Mouse (Mus musculus) lung, postnatal 10 days (tissue): ENCODE measurements around the gene Eml2.
"Not testable (repeated sequence)": the region's sequence is repeated elsewhere in the genome, so short reads cannot be mapped to it uniquely, and the experiment has no call there.

Experiments used
- DNase-seq: peaks from one replicate; pipeline ENCODE4 v3.0.0; 2021

Gene Eml2

DNA sequence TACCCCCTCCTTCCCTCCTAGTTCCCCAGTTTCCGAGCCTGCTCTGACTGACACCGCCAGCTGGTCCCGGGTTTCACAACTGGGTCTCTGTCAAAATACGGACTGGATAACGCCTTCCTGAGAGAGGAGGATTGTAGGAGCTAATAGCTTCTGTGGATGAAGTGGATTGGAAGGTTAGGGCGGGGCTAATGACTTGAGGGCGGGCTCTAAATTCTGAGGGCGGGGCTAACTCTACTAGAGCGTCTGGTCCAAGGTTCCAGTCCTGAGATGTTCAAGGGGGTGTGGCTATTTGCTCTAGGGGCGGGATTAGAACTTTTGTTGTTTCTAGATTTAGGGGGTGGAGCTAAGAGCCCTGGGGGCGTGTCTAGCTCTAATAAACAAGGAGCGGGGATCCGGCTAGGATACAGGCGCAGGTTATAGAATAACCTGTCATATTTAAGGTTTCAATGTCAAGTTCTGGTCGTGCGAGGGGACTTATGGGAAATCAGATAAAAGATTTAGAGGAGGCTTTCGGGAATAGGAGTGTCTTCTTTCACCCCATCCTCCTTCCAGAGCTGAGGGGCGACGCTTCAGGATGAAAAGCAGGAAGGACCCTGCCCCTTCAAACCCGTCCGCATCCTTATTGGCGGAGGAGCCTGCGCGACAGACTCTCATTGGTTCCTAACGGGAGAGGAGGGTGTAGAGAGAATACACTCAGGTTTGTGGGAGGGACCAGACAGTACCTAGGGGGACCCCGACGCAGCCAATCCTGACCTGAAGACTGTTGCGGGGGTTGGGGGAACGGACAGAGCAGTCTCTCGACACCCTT, at the start of gene Eml2:
Eml2 (plus strand) TSS at position 714 of the 808 bp plus-strand sequence.
- DNase-seq = peak; percentile 72

DNA sequence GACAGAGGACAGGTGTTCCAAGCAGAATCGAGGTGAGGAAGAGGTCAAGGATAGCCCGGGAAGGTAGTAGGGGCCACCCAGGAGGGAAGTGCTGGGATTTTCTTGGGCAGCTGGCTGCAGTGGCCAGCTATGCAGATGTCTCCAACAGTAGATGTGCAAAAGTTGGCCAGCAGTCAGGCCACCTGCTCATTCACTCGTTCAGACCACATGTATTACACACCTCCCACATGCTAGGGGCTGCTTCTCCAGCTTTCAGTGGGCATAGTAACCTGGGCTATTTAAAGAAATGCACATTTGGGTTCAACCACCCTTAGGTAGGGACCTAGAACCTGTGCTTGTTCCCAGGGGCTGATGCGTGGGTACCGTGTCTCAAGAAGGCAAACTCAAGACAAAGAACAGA, 48.5 kb upstream of the Eml2 start:
- DNase-seq = no peak

DNA sequence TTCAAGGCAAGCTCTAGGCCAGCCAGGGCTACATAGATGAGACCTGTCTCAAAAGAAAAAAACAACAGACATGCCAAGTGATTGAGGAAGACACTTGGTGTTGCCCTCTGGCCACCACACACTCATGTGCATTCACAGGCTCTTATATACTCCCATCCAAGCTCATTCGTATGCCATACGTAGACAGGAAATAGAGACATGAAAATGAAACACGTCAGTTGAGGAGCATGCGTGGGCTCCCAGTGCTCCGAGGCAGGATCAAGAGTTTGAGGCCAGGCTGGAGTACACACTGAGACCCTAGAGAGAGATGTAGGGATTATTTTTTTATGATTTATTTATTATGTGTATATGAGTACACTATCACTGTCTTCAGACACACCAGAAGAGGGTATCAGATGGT, 46.8 kb upstream of the Eml2 start:
- DNase-seq = no peak

DNA sequence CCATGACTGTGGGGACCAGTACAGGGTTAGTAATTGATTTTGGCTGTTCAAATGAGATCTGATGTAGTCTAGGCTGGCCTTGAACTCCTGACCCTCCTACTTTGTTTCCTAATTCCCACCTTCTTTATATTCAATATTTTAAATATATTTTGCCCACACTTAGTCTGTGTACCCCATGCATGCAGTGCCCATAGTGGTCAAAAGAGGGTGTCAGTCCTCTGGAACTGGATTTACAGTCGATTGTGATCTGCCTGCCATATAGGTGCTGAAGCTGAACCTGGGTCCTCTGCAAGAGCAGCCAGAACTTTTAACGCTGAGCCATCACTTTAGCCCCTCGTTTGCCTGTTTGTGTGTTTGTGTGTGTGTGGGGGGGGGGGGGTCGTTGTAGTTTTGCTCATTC, 45.6 kb upstream of the Eml2 start:
- DNase-seq = peak; percentile 38

DNA sequence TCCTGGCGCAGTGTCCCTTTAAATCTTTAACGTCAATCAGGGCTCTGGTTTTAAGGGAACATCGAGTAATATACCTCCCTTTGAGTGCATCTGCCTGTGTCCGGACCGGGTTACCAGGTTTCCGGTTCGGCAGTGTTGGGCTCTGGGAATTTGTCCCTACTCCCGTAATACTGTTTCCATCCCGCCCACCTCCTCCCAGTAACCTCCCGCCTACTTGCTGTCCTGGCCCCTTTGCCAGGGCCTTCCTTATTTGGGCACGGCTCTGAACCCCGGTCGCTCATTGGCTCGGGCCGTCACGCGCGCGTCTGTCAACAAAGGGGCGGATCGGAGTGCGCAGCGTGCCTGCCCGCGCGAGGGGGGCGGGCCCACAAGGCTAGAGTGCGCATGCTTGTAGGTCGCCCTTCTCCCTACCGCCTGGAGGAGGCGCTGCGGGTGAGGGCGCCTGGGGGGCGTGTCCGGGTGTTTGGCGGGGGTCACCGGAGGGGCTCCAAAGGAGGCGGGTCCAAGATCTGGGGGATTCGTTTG, 44.8 kb upstream of the Eml2 start:
- DNase-seq = peak; percentile 99

DNA sequence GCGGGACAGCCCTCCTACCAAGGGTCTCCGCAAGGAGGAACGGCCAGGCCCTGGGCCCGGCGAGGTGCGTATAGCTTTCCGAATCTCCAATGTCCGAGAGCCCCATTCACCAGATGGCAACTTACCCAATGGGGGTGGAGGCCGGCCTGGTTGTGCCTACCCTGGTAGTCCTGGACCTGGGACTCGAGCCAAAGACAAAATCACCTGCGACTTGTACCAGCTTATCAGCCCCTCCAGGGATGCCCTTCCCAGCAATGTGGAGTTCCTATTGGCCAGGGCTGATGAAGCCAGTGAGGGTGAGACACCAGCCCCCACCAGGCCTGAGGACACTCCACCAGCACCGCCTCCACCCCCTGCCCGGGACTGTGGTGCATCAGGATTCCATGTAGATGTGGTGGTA, 40.1 kb upstream of the Eml2 start:
- DNase-seq = no peak

DNA sequence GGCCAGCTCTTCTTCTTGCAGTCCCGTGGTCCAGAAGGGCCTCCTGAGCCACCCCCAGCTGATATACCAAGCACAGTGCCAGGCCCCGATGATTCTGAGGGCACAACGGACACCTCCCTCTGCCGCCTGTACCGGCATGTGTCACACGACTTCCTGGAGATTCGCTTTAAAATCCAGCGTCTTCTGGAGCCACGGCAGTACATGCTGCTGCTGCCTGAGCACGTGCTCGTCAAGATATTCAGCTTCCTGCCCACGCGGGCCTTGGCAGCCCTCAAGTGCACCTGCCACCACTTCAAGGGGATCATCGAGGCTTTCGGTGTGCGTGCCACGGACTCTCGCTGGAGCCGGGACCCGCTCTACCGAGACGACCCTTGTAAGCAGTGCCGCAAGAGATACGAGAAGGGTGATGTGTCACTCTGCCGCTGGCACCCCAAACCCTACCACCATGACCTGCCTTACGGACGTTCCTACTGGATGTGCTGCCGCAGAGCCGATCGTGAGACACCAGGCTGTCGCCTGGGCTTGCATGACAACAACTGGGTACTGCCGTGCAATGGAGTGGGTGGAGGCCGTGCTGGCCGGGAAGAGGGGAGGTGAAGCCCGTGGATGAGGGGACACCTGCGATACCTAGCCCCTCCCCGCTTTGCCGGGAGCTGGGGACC, 39.4 kb upstream of the Eml2 start:
- no peak for DNase-seq

DNA sequence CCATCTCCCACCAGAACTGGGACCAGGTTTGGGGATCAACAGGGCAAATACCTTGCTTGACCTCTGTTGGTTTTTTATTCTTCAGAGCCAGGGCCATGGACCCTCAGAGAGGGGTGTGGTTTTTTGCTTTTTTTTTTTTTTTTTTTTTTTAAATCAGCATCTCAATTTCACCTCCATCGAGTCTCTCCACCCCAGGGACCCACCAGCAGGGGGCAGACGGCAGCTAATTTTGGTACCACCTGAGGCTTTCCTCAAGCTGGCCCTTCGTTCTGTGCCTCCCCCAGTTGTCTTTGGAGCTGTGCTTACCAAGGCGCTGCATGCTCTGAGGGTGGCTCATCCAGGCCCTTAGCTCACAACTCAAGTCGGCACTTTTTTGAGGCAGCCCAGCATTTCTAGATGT, 38.8 kb upstream of the Eml2 start:
- DNase-seq = peak; percentile 77

DNA sequence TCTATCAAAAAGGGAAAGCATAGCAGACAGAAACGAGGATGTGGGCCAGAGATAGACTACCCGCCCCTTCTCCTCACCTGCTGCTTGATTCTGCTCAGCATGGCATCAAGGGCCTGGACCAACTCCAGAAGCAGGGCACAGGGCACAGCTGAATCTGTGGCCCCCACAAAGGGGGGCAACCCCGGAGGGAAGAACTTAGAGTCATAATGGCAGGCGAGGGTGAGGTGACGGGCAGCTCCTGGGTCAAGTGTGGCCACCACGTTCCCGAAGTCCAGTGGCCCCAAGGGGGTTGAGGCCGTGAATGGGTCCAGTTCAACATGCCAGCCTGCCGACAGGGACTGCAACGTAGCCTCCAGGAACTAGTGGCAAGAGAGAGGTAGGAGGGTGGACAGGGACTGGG, 29.4 kb upstream of the Eml2 start:
- no peak for DNase-seq

DNA sequence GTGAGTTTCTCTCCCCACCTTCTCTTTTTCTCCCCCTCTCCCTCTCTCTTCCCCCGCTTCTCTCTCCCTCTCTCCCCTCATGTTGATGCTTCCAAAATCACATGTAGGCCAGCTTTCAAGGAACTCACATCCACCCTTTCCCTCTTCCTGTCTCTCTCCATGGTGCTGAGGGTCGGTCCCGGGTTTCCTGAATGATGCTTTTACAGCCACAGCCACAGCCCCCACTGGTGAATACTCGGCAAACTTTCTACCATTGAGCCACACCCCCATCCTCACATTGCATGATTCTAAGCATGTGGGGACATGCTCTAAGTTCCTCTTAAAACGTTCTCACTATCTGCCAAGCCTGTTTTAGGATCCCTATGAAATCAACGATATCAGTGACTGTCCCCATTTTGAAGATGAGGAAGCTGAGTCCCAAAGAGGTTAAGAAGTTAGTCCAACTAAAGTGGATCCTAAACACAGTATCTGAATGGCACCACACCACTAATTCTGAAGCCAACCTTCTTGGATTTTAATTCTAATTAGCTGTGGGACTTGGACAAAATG, 28.6 kb upstream of the Eml2 start:
- no peak for DNase-seq

DNA sequence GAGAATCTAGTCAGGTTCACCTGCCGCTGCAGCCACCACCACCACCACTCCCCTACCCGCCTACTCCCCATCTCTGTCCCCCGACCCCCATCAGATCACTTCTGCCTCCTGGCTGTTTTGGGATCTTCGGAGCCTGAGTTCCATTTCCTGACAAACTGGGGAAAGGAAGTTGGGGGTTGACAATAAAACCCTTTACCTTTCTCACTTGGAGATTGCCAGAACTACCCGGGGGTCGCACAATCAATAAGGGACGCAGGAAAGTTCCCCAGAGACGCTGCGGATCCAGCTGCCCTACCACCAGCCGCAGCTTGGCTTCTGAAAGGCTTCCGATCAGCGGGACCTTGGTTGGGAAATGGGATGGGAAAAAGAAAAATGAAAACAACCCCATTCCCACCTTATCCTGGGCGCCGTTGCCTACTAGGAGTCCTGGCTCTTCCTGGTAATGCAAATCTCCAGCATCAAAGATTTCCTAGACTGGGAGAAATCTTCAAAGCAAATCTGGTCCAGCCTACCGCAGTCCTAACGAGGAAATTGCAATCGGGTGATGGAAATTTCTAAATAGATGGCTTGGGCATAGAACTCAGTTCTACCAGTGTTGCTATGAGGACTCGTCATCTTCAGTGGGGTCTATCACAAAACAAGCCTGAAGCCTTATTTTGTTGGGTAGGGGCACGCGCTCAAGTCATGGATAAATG, 27.9 kb upstream of the Eml2 start:
- no peak for DNase-seq

DNA sequence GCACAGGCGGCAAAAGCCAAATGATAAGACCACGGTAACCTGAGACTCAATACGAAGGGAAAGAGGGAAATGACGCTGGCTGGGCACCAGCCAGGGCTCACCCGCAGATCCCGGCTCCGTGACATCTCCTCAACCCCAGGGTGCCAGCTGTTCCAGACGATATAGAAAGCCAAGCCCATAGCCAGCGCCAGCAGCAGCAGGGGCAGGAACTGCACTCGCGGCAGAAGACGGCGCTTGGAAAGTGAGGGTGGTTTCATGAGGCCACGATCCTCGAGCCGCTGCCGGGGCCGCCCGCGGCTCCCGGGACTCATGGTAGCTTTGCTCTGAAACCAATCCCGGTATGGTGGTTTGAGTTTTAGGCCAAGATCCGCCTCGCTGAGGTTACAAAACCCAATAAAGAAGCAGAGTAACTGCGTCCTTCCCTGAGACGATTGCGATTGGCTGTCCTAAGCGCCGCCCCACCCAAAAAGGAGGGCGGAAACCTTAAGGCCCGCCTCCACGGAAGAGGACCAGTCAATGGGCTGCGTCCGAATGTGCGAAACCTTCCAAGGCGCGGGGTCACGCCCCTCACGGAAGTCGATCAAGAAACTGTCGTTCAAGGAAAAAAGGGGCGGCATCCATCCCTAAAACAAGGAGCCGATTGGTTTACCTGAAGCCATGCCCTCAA, 27.2 kb upstream of the Eml2 start, which contains the start of gene Qpctl:
Qpctl (minus strand) TSS at position 417 of the 667 bp plus-strand sequence.
- peak; percentile 100 for DNase-seq

DNA sequence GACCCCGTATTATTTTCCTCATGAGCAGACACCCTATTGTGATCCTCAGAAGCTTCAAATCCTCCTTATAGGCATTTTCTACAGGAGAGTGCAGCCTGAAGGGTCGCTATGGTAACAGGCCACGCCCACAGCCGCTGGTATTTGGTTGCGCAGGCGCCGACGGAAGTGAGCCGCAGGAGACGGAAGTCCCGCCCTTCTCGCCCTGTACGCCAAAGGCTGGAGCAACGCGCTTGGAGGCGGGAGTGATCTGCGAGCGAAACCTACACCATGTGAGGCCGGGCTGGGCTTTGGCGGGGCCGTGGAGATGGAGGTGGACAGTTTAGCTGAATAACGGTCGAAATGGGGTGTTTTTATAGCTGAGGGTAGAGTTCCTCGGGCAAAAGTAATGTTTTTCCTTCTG, 26.6 kb upstream of the Eml2 start, which contains the start of gene Snrpd2:
Snrpd2 (plus strand) TSS at position 97 of the 400 bp plus-strand sequence.
- peak; percentile 98 for DNase-seq

DNA sequence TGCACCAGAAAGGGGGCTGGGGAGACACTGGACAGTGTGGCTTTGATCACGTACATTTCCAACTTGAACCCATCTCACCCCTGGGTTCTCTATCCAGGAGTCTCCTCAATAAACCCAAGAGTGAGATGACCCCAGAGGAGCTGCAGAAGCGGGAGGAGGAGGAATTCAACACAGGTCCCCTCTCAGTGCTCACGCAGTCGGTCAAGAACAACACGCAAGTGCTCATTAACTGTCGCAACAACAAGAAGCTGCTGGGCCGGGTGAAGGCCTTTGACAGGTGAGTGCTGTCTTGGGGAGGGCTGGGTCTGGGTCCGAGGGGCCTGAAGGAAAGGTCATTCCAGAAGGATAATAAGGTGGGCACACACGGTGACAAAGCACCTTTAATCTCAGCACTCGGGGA, 25.1 kb upstream of the Eml2 start:
- not testable (repeated sequence) for DNase-seq

DNA sequence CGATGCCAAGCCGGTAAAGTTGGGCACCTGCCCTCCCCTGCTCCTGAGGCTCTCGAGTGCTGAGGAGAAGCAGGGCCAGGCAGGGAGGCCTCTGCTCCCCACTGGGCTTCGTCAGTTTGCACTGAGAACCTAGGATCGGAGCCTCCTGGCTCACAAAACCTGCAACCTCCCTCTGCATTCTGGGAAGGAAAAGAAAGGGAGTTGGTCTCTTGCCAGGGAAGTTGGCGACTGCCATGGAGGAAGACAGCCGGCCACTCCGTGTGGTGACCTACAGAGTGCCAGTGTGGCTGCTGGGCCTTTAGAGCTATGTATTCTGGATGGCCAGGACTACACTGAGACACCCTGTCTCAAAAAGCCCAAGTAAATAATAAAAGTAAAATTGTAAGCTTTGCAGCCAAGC, 21.4 kb upstream of the Eml2 start:
- no peak for DNase-seq

DNA sequence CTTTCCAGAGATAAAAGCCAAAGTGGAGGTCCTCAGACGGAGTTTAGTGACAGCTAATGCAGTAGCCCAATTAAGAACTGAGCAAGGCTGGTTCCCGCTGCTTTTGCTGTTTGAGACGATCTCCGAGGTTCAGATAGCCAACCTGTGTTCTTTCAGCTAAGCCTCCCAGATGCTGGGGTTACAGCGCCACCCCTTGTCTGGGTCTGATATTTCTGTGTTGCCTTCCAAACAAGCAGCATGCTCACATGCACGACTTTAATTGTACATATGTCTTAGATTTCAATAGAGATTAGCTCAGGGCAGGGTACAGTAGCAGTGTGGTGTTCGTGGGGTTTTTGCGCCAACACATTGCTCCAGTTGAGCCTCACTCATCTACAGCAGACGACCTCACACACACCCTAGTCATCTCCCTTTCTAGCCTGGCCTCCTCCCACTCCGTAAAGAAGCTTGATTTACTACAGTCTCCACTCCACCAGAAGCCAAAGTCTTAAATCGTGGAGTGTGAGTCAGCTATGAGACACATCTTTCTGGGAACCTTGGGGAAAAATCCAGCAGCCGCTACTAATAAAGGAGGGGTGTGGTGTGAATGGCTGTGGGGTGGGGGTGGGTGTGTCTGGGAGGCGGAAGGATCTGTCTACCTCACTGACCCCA, 20.3 kb upstream of the Eml2 start:
- no peak for DNase-seq

DNA sequence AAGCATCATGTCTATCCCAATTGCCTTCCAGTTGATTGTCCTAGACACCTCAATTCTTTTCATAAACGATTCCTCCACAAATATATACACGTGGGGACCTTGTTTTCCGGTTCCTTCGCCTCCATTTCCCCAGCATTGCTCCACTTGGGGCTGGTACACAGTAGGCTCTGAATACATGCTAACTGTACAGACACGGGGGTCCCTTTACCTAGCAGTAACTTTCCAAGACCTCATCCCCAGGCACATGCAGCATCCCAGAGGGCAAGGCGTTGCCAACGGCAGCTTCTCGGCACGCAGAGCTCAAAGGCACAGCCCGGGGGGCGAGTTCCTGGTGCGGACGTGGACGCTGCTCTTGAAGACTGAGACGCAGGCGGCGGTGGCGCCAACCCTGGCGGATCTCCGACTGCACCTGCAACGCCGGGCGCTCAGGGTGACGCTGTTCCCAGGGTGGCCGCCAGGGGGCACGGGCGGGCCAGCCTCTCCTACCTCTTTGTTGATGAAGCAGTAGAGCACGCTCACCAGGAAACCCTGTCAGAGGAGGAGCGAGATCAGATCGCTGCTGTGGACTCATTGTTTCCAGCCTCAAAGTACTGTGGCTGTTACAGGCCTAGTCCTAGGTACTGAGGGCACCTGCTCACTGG, 18.9 kb upstream of the Eml2 start:
- DNase-seq = peak; percentile 93

DNA sequence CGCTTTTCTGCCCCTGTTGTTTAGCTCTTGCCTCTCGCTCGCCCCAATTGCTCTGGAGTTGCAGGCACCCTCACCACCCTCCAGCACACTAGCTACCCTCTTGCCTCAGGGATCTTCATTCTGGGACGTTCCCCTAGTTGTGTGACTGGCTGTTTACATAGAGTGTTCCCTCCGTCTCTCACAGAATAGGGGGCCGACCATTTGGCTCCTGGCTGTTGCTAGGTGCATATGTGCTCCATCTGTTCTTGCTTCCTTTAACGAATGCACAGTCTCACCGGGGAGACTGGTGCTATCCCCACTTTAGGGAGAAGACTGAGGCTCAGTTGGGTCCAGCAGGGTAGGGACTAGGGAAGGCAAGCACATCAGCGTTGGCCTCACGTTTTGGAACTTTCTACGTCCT, 17.6 kb upstream of the Eml2 start:
- DNase-seq = no peak

DNA sequence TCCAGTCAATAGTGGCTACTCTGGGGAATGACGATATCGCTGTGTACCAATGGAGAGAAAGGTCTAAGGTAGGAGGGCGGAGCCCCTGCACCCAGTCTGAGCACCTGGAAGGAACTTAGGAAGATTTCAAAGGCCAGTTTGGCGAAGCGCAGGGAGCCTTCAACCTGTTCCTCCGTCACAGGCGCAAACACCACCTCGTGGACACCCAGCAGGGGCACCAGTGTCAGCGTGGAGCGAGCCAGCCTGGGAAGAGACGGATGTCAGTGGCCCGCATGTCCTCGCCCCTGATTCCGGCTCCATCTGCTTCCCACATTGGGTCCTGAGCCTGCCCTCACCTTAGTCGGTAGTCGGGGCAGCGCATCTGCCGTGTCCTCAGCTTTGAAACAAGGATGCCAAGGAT, 16.8 kb upstream of the Eml2 start:
- DNase-seq = no peak

DNA sequence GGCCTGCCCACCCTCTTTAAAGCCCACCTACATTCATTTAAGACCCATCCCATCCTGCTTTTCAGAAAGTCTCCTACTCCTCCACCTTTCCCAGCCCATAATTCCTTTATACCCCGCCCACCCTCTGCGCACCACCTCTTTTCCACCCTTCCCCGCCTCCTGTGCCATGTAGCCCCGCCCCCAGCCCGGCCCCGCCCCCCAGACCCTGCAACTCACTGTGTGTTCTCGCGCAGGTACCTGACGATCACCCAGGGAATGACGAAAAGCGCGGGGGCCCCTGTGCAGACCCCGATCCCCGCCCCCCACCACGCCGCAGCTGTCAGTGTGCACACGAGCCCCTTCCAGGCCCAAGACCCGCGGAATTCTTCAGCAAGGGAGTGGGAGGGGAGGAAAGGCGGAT, 16.1 kb upstream of the Eml2 start:
- DNase-seq = peak; percentile 45

DNA sequence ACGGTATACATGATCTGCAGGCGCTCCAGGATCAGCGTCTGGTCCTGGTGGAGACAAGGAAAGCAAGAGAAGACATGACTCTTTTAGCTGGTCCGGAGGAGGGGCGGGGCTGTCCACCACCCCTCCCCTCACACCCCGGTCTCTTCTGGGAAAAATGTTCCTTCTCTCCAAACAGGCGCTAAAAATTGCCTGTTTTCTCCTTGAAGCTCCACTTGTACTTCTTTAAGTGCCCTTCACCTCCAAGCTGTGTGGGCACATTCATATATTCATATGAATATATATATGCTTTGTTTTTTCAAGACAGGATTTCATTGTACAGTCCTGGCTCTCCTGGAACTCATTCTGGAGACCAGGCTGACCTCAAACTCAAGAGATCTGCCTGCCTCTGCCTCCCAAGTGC, 13.3 kb upstream of the Eml2 start:
- no peak for DNase-seq

DNA sequence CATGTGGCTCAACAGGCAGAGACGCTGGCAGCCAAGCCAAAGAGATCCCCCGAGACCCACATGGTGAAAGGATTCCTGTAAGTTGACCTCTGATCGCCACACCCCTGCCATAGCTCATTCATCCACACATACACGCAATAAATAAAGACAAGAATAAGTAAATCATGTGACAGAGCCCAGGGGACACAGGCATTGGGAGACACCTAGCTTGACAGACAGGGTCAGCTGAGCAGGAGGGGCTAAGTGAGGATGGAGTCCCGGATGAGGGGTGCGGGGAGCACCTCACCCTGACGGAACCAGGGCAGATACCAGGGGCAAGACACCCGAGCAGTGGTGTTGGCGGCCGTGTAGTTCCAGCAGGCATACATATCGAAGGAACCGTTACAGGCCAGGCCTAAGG, 12.5 kb upstream of the Eml2 start:
- DNase-seq = no peak
